Mouse (Mus musculus): ENCODE results near the gene Plekhg6. TPM values are rescaled to one million over a fixed set of nuclear protein-coding genes. Genes with fewer than 3 reads are reported as not detected.

Gene Plekhg6
- total RNA-seq, 2 experiments from 2014 or later = 0.14 to 0.24 TPM

- DNase-seq (ENCODE audit: extremely low spot score in 1 of 2, low spot score in 2 of 2) = no peak
- intact Hi-C loops (cut with DNase I) = no loop called here
These were observed 38.4 kb downstream of the Plekhg6 start for GRCm38 (mm10) chr6:125342198-125342597.

DNA sequence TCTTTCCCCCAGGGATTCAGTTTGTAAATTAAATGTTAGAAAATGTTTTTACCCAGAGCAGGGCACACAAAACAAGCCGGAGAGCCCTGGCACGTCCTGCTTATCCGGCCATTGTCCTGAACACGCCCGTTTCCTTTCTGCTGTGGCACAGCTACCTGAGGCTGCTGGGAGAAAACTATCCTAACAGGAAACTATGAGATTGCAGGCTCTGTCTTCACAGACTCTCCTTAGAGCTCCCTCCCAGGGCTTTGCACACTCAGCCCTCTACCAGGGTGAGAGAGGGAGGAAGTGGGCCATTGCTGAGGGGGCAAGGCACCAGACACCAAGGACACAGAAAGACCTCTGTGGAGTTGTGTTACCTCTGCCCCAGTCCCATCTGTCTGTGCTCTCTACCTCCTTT is 40.3 kb downstream of the Plekhg6 start:
- DNase-seq (ENCODE audit: extremely low spot score in 1 of 2, low spot score in 2 of 2) = no peak
- intact Hi-C loops (cut with DNase I) = no loop called here

GRCm38 (mm10) chr6:125338791-125339660 is 41.6 kb downstream of the Plekhg6 start:
- intact Hi-C loops (cut with DNase I) = no loop called here
- DNase-seq (ENCODE audit: extremely low spot score in 1 of 2, low spot score in 2 of 2) = no peak

GRCm38 (mm10) chr6:125334356-125334755 is 46.2 kb downstream of the Plekhg6 start:
- no peak for DNase-seq (ENCODE audit: extremely low spot score in 1 of 2, low spot score in 2 of 2)
- intact Hi-C loops (cut with DNase I) = no loop called here

- intact Hi-C loops (cut with DNase I) = no loop called here
- no peak for DNase-seq (ENCODE audit: extremely low spot score in 1 of 2, low spot score in 2 of 2)
These were observed 47.3 kb downstream of the Plekhg6 start for GRCm38 (mm10) chr6:125333112-125333899.

DNA sequence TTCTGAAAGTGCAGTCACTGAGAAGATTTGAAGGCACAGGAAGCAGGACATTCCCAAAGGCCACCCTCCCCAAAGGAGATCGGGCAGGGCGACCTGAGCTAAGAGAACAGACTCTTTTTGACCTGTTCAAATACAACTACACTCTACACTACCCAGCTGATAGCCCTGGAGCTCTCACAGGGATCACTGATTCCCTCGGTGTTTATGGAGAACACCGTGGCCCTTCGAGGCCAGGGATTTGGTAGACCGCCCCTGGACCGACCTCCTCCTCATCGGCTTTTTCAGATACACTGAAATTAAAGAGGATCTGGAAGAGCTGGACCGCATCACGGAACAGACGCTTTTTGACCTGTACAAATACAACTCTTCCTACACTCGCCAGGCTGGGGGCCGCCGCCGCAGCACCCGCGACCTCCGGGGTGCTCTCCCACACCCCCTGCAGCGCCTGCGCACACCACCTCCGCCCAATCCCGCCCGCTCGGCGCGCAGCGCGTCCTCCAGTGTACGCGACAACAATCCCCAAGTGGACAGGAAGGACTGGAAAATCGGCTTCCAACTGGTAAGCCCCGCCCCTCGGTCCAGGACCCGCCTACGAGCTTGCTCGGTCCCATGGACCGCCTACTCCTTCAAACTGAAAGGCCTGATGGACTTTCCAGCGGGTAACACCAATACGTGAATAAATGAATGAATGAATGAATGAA is 49.8 kb downstream of the Plekhg6 start:
- peak; percentile 65 to 93 for DNase-seq (ENCODE audit: extremely low spot score in 1 of 2, low spot score in 2 of 2)
- intact Hi-C loops (cut with DNase I) = no loop called here

- intact Hi-C loops (cut with DNase I) = no loop called here
These were observed 52.4 kb downstream of the Plekhg6 start for GRCm38 (mm10) chr6:125328243-125328642.

GRCm38 (mm10) chr6:125325337-125325736 is 55.3 kb downstream of the Plekhg6 start:
- no peak for DNase-seq (ENCODE audit: extremely low spot score in 1 of 2, low spot score in 2 of 2)
- intact Hi-C loops (cut with DNase I) = no loop called here

More at GRCm38 (mm10) chr6:125328243-125328642, 52.4 kb downstream of the Plekhg6 start:
- DNase-seq (ENCODE audit: extremely low spot score in 1 of 2, low spot score in 2 of 2) = no peak

DNA sequence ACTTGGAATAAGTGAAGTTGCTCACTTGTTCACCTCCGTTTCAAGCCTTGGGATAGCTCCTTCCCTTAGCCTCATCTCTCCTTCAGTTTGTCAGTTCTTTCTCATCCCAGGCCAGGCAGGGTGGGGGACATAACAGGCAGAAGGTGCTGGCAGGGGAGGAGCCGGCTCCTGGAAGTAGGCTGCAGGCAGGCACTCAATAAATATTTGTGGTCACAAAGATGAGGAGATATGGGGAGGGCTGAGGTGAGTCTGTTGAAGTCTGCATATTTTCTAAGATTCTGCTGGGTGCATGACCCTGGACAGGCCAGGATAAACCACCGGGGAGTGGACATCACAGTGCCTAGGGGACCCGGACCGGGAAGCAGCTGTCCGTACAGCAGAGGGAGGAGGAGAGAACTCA is 57.0 kb downstream of the Plekhg6 start:
- DNase-seq (ENCODE audit: extremely low spot score in 1 of 2, low spot score in 2 of 2) = no peak
- intact Hi-C loops (cut with DNase I) = no loop called here

- intact Hi-C loops (cut with DNase I) = no loop called here
- no peak for DNase-seq (ENCODE audit: extremely low spot score in 1 of 2, low spot score in 2 of 2)
These were observed 57.8 kb downstream of the Plekhg6 start for GRCm38 (mm10) chr6:125322794-125323193.

DNA sequence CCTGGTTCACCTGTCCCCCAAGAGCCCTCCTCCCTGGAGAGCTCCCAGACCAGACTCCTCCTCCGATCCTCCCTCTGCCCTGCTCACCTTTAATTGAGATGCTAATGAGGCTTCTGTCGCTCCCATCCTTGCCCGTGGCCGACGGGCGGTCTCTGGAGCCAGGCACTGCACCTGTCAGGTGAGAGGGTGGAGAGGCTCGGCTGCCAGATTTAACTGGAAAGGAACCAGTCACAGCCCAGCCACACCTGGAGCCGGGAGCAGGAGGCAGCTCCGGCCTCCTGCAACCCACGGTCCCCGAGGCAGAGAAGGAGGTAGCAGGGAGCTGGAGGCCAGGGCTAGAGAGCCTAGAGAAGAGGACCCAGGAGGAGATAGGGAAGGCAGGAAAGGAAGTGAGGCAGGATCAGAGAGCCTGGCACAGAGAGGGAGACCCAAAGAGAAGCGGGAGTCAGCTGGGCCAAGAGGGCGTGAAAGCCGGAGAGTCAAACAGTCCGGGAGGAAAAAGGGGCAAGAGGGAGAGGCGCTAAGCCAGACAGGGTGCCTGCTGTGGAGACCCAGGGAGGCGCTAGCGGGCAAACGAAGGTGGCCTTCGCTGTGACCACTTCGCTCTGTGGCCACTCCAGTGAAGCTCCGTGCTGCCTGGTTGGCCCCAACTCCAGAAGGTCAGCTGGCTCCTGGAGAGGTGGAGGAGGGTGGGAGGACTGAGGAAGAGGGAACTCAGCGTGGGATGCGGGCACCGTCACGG is 59.3 kb downstream of the Plekhg6 start:
- DNase-seq (ENCODE audit: extremely low spot score in 1 of 2, low spot score in 2 of 2) = no peak
- intact Hi-C loops (cut with DNase I) = no loop called here

- intact Hi-C loops (cut with DNase I) = no loop called here
- no peak for DNase-seq (ENCODE audit: extremely low spot score in 1 of 2, low spot score in 2 of 2)
These were observed 60.3 kb downstream of the Plekhg6 start, which contains the start of gene Scnn1a for GRCm38 (mm10) chr6:125320323-125320722. Gene Scnn1a, plus strand, starts transcription at chr6:125320659.

DNA sequence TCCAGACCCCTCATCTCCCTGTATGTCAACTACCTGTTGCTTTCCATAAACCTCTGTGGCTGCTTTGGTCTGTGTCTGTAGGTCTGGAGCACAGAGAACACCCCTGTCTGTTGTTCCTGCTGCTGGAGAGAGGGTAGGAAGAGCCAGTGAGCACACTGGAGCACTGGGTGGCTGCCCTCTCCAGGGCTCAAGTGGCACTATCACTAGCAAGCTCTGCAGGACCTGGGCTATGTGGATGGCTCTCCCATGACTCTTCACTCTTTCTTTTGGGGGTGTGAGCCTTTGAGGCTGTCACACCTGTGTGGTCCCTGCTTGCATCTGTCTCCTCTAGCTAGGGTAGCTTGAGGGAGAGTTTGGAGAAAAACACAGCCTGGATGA is 60.7 kb downstream of the Plekhg6 start:
- intact Hi-C loops (cut with DNase I) = no loop called here
- no peak for DNase-seq (ENCODE audit: extremely low spot score in 1 of 2, low spot score in 2 of 2)

DNA sequence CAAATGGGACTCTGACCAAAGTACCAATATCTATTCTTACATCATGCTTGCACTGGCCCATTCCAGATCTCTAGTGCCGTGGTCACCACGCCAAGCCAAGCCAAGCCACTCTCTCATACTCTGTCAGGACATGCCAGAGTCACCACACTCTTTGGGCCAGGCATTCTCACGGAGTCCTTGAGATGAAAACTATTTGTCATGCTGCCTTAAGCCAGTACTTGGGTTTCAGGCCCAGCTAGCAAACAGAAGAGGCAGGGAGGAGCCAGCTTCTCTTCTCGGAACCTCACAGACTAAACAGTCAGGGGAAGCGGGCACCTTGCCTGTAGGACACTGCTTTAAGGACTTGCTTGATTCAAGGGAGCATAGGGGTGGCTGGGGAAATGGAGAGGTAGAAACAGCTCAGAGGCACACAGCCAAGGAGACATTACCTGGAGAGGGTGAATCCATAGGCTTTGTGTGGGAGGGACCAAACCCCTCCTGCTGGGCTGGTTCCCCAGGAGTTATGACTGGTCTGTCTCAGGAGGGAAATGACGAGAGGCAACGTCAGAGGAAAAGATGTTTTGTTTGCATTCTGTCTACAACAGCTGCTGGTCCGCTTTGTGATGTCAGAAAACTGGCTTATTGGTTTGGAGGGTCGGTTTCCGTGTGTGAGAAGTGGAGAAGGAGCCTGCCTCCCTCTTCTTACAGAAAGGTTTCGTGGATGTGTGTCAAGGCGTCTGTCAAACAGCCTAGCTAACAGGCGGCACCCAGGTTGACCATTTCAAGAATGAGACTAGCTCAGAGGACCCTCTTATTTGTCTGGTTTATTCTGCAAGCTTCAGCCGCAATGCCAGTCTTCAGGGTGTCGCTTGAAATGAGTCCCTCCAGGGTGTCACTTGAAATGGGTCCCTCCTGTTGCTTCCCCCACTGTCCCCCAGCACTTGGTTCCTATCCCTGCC is 61.3 kb downstream of the Plekhg6 start:
- intact Hi-C loops (cut with DNase I) = no loop called here
- no peak for DNase-seq (ENCODE audit: extremely low spot score in 1 of 2, low spot score in 2 of 2)

- DNase-seq (ENCODE audit: extremely low spot score in 1 of 2, low spot score in 2 of 2) = no peak
- intact Hi-C loops (cut with DNase I) = no loop called here
These were observed 63.5 kb downstream of the Plekhg6 start for GRCm38 (mm10) chr6:125317077-125317476.

- intact Hi-C loops (cut with DNase I) = no loop called here
- DNase-seq (ENCODE audit: extremely low spot score in 1 of 2, low spot score in 2 of 2) = no peak
These were observed 65.8 kb downstream of the Plekhg6 start for GRCm38 (mm10) chr6:125314746-125315145.

DNA sequence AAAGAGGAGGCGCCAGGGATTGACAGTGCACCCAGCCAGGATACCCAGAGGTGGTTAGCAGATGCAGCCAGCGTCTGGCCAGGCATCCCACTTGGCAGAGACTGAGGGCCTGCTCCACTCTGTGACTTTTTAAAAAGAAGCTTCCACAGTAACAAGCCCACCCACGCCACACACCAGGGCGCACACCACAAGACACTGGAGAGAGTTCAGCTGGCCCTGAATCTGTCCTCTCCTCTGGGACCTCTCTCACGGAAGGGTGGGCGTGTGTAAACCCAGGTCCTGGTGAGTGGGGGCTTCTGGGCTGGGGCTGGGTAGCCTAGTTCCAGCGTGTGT is 66.4 kb downstream of the Plekhg6 start:
- DNase-seq (ENCODE audit: extremely low spot score in 1 of 2, low spot score in 2 of 2) = no peak
- intact Hi-C loops (cut with DNase I) = no loop called here
